Mouse (Mus musculus) stomach, embryonic 16.5 days (tissue): ENCODE results near the gene Alg9. TPM values are rescaled to one million over a fixed set of nuclear protein-coding genes. Genes with fewer than 3 reads are reported as not detected.

ENCODE experiments used
- ATAC-seq: fragments of 200-750 bp; cut with Nextera tagmentation; 2 replicates; pipeline ENCODE4 v1.8.0; 2017; ENCODE audit warnings: moderate number of reproducible peaks, moderate TSS enrichment; ENCODE audit not compliant: insufficient read depth, low FRiP score
- H3K27ac ChIP-seq: fragments of 300-500 bp; sonication (generic); 2 replicates; pipeline ENCODE4 v1.5.1; 2014; ENCODE audit warnings: low read length
- H3K27me3 ChIP-seq: fragments of 300-500 bp; sonication (generic); 2 replicates; pipeline ENCODE4 v1.6.1; 2014; ENCODE audit warnings: low read length, control low read depth, mixed read lengths; ENCODE audit not compliant: control insufficient read depth, insufficient read depth
- H3K36me3 ChIP-seq: fragments of 300-500 bp; sonication (generic); 2 replicates; pipeline ENCODE4 v1.6.1; 2014; ENCODE audit warnings: low read length; ENCODE audit not compliant: control insufficient read depth, insufficient read depth
- H3K4me1 ChIP-seq: fragments of 300-500 bp; sonication (generic); 2 replicates; pipeline ENCODE4 v1.6.1; 2014; ENCODE audit warnings: low read length, control low read depth, mixed read lengths; ENCODE audit not compliant: control insufficient read depth, insufficient read depth
- H3K4me2 ChIP-seq: fragments of 300-500 bp; sonication (generic); 2 replicates; pipeline ENCODE4 v1.6.1; 2014; ENCODE audit warnings: low read depth, low read length, mixed read lengths
- H3K4me3 ChIP-seq: fragments of 300-500 bp; sonication (generic); replicated peaks from 2 replicates; pipeline ENCODE4 v1.5.1; 2014; ENCODE audit warnings: mild to moderate bottlenecking, low read length
- H3K9ac ChIP-seq: fragments of 300-500 bp; sonication (generic); 2 replicates; pipeline ENCODE4 v1.6.1; 2014; ENCODE audit warnings: low read length
- H3K9me3 ChIP-seq: fragments of 300-500 bp; sonication (generic); replicated peaks from 2 replicates; pipeline ENCODE4 v1.6.1; 2016; ENCODE audit warnings: low read length, control low read depth; ENCODE audit not compliant: control insufficient read depth
- WGBS: fragments of 180-500 bp; shearing (Covaris S2); extraction: QIAGEN DNeasy Blood & Tissue Kit; methylation state at CpG from one replicate; pipeline ENCODE4 v1.1.7; 2014; 5-methylcytosine and 5-hydroxymethylcytosine counted together
- polyA plus RNA-seq: library from polyadenylated mRNA; unstranded; fragments of >200 nt; fragmentation: Nextera tagmentation; extraction: Ambion mirVana; gene quantifications from 2 replicates; pipeline ENCODE4 v1.2.1, GENCODE M21; 2015

The Alg9 gene
- polyA plus RNA-seq, 1 experiment from 2014 or later, result 36.7 TPM

DNA sequence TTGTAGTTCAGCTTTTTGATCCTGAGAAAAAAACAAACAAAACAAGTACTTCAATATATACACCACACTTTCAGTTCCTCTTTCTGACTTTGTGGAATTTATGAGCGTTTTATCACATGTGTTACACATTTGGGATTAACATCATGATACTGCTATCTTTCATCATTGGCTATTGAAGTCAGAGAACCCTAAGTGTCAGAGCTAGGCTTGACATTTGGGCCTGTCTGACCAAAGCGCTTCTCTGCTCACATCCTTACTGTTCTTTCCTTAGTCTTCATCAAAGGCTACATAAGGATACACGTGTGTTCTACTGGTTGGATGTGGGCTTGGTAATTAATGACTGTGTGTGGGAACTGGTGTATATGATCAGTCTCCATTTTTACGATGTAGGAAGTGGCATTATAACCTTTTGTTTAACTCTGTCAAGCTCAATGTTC is 775 bp upstream of the Alg9 start:
- Histone ChIP-seq H3K4me2 (peak overlapping the region; percentile 65), H3K27ac (no peak overlapping the region), H3K9me3 (no peaks in the 10 kb centered on the region), H3K4me3 (no peak overlapping the region; the same call in 1 of the 2 replicates), H3K4me1 (peaks cover 15% of the 10 kb centered on the region), H3K36me3 (0 out of 2 replicates have a peak, but pooled peaks cover 3% of the 10 kb centered on the region), H3K27me3 (no peaks in the 10 kb centered on the region), H3K9ac (peak overlapping the region; percentile 48; the same call in 1 of the 2 replicates)
- 61% methylated on average over 4 of the region's 4 CpGs for WGBS
- ATAC-seq, result no peak

DNA sequence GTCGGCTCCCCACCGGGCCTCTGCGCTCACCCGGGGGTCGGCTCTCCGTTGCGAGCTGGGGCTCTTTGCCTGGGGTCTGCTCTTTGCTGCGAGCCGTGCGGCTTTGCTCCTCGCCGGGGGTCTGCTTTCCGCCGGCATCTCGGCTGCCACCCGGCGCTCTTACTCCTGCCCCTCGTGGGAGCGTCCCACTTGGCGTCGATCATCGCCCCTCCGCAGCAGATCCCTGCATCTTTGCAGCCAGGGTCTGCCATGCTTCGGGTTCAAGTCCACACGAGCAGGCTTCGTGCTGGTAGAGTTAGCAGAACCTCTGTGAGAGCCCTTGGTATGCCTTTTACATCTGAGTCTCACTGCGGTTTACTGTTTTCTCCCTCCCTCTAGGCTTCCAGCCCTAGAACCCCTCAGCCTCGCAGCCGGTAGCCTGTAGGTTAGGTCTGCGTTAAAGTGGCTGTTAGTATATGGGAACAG is 875 bp downstream of the Alg9 start:
- ATAC-seq, result peak; percentile 44; the same call in 1 of the 2 replicates
- Histone ChIP-seq H3K4me2 (peak overlapping the region; percentile 65), H3K27me3 (no peaks in the 10 kb centered on the region), H3K4me3 (peak overlapping the region; percentile 95), H3K4me1 (peaks cover 12% of the 10 kb centered on the region), H3K36me3 (peaks cover 3% of the 10 kb centered on the region; the same call in 1 of the 2 replicates), H3K27ac (peak overlapping the region; percentile 93), H3K9me3 (no peaks in the 10 kb centered on the region), H3K9ac (peak overlapping the region; percentile 98)
- WGBS, result under 1% methylated on average over 26 of the region's 30 CpGs

DNA sequence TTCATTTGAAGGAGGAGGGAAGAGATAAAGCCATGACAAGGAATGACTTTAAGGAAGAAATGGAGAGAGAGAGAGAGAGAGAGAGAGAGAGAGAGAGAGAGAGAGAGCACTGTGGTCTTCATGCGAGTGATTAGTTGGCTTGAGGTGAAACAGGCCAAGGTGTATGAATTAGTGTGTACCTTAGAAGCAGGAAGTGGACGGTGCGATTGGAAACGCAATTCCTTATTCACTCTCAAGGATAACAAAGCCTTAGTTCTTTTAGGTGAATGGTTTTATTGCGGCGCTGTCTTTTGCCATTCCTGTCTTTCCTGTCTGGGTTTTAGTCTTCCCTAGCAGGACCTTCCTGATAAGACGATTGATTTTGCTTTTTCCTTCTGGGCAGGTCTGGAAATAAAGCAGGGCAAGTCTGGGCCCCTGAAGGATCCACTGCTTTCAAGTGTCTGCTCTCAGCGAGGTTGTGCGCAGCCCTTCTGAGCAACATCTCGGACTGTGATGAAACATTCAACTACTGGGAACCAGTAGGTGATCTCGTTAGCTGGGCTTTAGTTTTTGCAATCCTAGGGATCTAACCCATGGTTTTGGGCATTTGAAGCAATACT is 1.4 kb downstream of the Alg9 start:
- ATAC-seq, result no peak
- 43% methylated on average over 11 of the region's 11 CpGs for WGBS
- no peaks in the 10 kb centered on the region for H3K9me3 ChIP-seq
- H3K4me2 ChIP-seq, result peak overlapping the region; percentile 65
- no peaks in the 10 kb centered on the region for H3K27me3 ChIP-seq
- peaks cover 12% of the 10 kb centered on the region for H3K4me1 ChIP-seq
- peak overlapping the region; percentile 93 for H3K27ac ChIP-seq
- H3K4me3 ChIP-seq, result peak overlapping the region; percentile 95
- peak overlapping the region; percentile 98 for H3K9ac ChIP-seq
- peaks cover 3% of the 10 kb centered on the region; the same call in 1 of the 2 replicates for H3K36me3 ChIP-seq

- H3K36me3 ChIP-seq, result peaks cover 31% of the 10 kb centered on the region
- H3K4me2 ChIP-seq, result no peak overlapping the region
- 74% methylated on average over 2 of the region's 2 CpGs for WGBS
- H3K27ac ChIP-seq, result no peak overlapping the region
- no peak for ATAC-seq
- H3K4me3 ChIP-seq, result no peak overlapping the region
- no peaks in the 10 kb centered on the region for H3K4me1 ChIP-seq
- H3K27me3 ChIP-seq, result no peaks in the 10 kb centered on the region
- no peak overlapping the region for H3K9ac ChIP-seq
- H3K9me3 ChIP-seq, result no peaks in the 10 kb centered on the region
These were observed 7.3 kb downstream of the Alg9 start for GRCm38 (mm10) chr9:50782155-50782554.

DNA sequence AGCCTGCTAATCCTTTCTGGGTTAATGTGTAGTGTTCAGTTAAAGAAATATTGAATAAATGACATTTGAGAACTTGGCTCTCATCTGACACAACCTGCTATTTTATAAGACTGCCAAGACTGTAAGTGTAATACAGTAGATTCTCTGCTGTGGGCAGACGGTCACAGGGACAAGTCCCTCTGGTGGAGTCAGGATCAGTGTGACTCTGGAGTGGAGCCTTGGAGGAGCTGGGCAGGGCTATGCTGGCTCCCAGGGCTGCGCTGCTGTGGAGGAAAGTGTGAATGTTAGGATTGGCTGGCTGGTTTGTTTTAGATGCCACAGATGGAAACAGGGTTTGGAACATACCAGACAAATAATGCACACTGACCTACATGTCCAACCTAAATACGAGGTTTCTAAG is 20.4 kb downstream of the Alg9 start:
- no peaks in the 10 kb centered on the region; the same call in none of the 2 replicates for H3K36me3 ChIP-seq
- no peaks in the 10 kb centered on the region for H3K27me3 ChIP-seq
- H3K9me3 ChIP-seq, result no peaks in the 10 kb centered on the region
- WGBS, result 85% methylated on average over 3 of the region's 3 CpGs
- H3K9ac ChIP-seq, result no peak overlapping the region
- no peak for ATAC-seq
- no peak overlapping the region for H3K4me2 ChIP-seq
- H3K27ac ChIP-seq, result no peak overlapping the region
- H3K4me3 ChIP-seq, result no peak overlapping the region
- no peaks in the 10 kb centered on the region for H3K4me1 ChIP-seq

- H3K4me1 ChIP-seq, result no peaks in the 10 kb centered on the region
- H3K4me3 ChIP-seq, result no peak overlapping the region
- no peaks in the 10 kb centered on the region; the same call in none of the 2 replicates for H3K36me3 ChIP-seq
- no peaks in the 10 kb centered on the region for H3K27me3 ChIP-seq
- H3K27ac ChIP-seq, result no peak overlapping the region
- no peaks in the 10 kb centered on the region for H3K9me3 ChIP-seq
- ATAC-seq, result no peak
- H3K9ac ChIP-seq, result no peak overlapping the region
- no peak overlapping the region for H3K4me2 ChIP-seq
- 87% methylated on average over 8 of the region's 8 CpGs for WGBS
These were observed 22.0 kb downstream of the Alg9 start for GRCm38 (mm10) chr9:50796776-50797175.

DNA sequence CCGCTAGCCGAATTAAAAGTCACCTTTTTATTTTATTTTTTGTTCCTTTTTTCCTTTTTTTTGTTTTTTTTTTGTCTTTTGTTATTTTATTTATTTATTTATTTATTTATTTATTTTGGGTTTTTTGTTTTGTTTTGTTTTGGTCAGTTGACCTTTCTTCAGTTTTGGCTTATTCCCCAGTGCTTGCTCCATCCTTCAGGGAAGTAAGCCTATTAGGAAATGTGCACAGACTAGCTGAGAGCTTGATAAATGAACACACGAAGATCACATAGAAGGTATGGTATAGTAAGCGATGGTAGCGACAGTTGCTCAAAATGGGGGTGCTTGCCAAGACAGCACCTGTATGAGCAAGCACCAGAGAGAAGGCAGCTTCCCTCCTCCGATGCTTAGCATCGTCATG is 22.8 kb downstream of the Alg9 start:
- H3K9ac ChIP-seq, result no peak overlapping the region
- WGBS, result 91% methylated on average over 7 of the region's 7 CpGs
- ATAC-seq, result no peak
- H3K4me3 ChIP-seq, result no peak overlapping the region
- H3K27ac ChIP-seq, result no peak overlapping the region
- H3K4me2 ChIP-seq, result no peak overlapping the region
- H3K27me3 ChIP-seq, result no peaks in the 10 kb centered on the region
- H3K36me3 ChIP-seq, result peaks cover 3% of the 10 kb centered on the region
- no peaks in the 10 kb centered on the region for H3K4me1 ChIP-seq
- H3K9me3 ChIP-seq, result no peaks in the 10 kb centered on the region

GRCm38 (mm10) chr9:50798368-50798767 is 23.5 kb downstream of the Alg9 start:
- H3K4me3 ChIP-seq, result no peak overlapping the region
- H3K4me2 ChIP-seq, result no peak overlapping the region
- H3K9ac ChIP-seq, result no peak overlapping the region
- WGBS, result 83% methylated on average over 5 of the region's 5 CpGs
- H3K4me1 ChIP-seq, result no peaks in the 10 kb centered on the region
- no peak for ATAC-seq
- H3K36me3 ChIP-seq, result peaks cover 3% of the 10 kb centered on the region
- H3K9me3 ChIP-seq, result no peaks in the 10 kb centered on the region
- no peak overlapping the region for H3K27ac ChIP-seq
- H3K27me3 ChIP-seq, result no peaks in the 10 kb centered on the region

DNA sequence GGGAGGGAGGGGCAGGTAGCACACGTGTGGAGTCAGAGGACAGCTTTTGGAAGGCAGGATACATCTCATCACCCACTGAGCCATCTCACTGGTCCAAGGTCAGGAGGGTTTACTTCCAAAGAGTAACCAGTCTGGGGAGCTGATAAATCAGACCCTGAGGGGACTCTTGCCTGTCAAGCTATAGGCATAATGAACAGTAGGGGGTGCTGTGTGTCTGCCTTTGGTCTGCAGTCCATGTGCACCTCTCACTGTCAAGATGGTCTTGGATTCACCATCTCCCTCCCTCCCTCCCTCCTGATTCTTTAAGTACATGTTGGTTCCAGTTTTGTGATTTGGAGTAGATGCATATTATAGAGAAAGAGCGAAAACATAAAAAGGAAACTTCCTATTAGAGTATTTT is 26.2 kb downstream of the Alg9 start:
- Histone ChIP-seq H3K9ac (no peak overlapping the region), H3K9me3 (no peaks in the 10 kb centered on the region), H3K4me2 (no peak overlapping the region), H3K27ac (no peak overlapping the region), H3K36me3 (peaks cover 4% of the 10 kb centered on the region), H3K4me3 (no peak overlapping the region), H3K4me1 (no peaks in the 10 kb centered on the region), H3K27me3 (no peaks in the 10 kb centered on the region)
- WGBS, result 58% methylated on average over 2 of the region's 2 CpGs
- ATAC-seq, result no peak
